In genomic region chr15:59811566-59811965, GRCm38 (mm10) we compare ENCODE assay signal across 1 mouse cellular context.
A peak's percentile ranks its signal among the peaks of the same experiment; 100 is the strongest.
TF ChIP-seq lines count a peak whose summit lies in the region.

No protein-coding gene starts in this region.

TF ChIP-seq in CH12.LX, 34 proteins besides CTCF, POLR2A, EP300 and RAD21 (continued from another document):
- TF ChIP-seq IRF4 (IDR thresholded peaks at IDR 0.05; ENCODE audit: low read depth, low read length) (no peak), E2F4 (IDR thresholded peaks at IDR 0.05; ENCODE audit: insufficient replicate concordance, low read depth, low read length) (no peak), ZC3H11A (IDR thresholded peaks at IDR 0.05; ENCODE audit: low read depth, low read length) (no peak), UBTF (IDR thresholded peaks at IDR 0.05; ENCODE audit: low read depth, low read length) (no peak), POLR2AphosphoS2 (IDR thresholded peaks at IDR 0.05; ENCODE audit: low read depth, low read length) (no peak), ZMIZ1 (IDR thresholded peaks at IDR 0.05; ENCODE audit: low read depth, low read length) (no peak), TCF12 (IDR thresholded peaks at IDR 0.05; ENCODE audit: low read depth, low read length) (no peak), ELF1 (IDR thresholded peaks at IDR 0.05; ENCODE audit: low read depth, low read length) (0 out of 2 replicates have a peak, but pooled peaks have one; percentile 11), ZNF384 (IDR thresholded peaks at IDR 0.05; ENCODE audit: low read depth, low read length) (no peak), JUND (conservative IDR thresholded peaks at IDR 0.05; ENCODE audit: low read depth, low read length) (no peak), MAX (IDR thresholded peaks at IDR 0.05; ENCODE audit: low read length) (no peak), TBP (conservative IDR thresholded peaks at IDR 0.05; ENCODE audit: low read depth, low read length) (no peak), JUN (IDR thresholded peaks at IDR 0.05; ENCODE audit: insufficient read depth, low read depth, low read length) (no peak), USF2 (conservative IDR thresholded peaks at IDR 0.05; ENCODE audit: low read depth, low read length) (no peak)
